Mouse (Mus musculus): ENCODE data around the gene Eif2b5.
"Not testable (repeated sequence)": the region's sequence is repeated elsewhere in the genome, so short reads cannot be mapped to it uniquely, and the experiment has no call there.

- not testable (repeated sequence) for TF ChIP-seq CTCF (IDR thresholded peaks at IDR 0.05; ENCODE audit: control insufficient read depth, insufficient read depth, low read length); POLR2A (IDR thresholded peaks at IDR 0.05; ENCODE audit: borderline replicate concordance, control insufficient read depth, low read depth, low read length)
These were observed 9.9 kb upstream of the Eif2b5 start for GRCm38 (mm10) chr16:20488751-20489150.
